Mouse (Mus musculus) urinary bladder, adult 18-20 months (tissue): ENCODE results near the gene Mcpt1.
A peak's percentile ranks its signal among the peaks of the same experiment; 100 is the strongest.
"Not testable (repeated sequence)": the region's sequence is repeated elsewhere in the genome, so short reads cannot be mapped to it uniquely, and the experiment has no call there.

Experiments
- DNase-seq, 2 experiments: peaks; one replicate each; pipeline ENCODE4 v3.0.0; 2022; ENCODE audit warnings: low spot score in 2 of 2, mixed read lengths in 2 of 2

Gene Mcpt1

GRCm38 (mm10) chr14:56017671-56018070 is at the start of gene Mcpt1:
Gene Mcpt1 (plus strand): TSS chr14:56017971.
- DNase-seq: not testable (repeated sequence)

GRCm38 (mm10) chr14:55987464-55987863 is 30.3 kb upstream of the Mcpt1 start:
- DNase-seq: not testable (repeated sequence)

- DNase-seq: no peak
These were observed 4.6 kb upstream of the Mcpt1 start for GRCm38 (mm10) chr14:56013147-56013546.

- DNase-seq: no peak
These were observed 3.8 kb upstream of the Mcpt1 start for GRCm38 (mm10) chr14:56013924-56014323.

- DNase-seq: no peak
These were observed 1.7 kb downstream of the Mcpt1 start for GRCm38 (mm10) chr14:56019446-56019845.

- not testable (repeated sequence) for DNase-seq
These were observed 3.5 kb downstream of the Mcpt1 start for GRCm38 (mm10) chr14:56021305-56021704.

- not testable (repeated sequence) for DNase-seq
These were observed 12.6 kb downstream of the Mcpt1 start, which contains the start of gene Mcpt9 for GRCm38 (mm10) chr14:56030395-56030794. Gene Mcpt9 (minus strand): TSS chr14:56030495.

GRCm38 (mm10) chr14:56034433-56034832 is 16.7 kb downstream of the Mcpt1 start:
- peak; percentile 7 to 18 for DNase-seq

- DNase-seq: not testable (repeated sequence)
These were observed 24.0 kb downstream of the Mcpt1 start, which contains the start of gene Mcpt2 for GRCm38 (mm10) chr14:56041792-56042191. Gene Mcpt2 (plus strand): TSS chr14:56042041.

GRCm38 (mm10) chr14:56055408-56055807 is 37.6 kb downstream of the Mcpt1 start:
- DNase-seq: no peak

- no peak for DNase-seq
These were observed 40.0 kb downstream of the Mcpt1 start for GRCm38 (mm10) chr14:56057722-56058121.

GRCm38 (mm10) chr14:56062213-56062612 is 44.4 kb downstream of the Mcpt1 start, which contains the start of gene Mcpt4:
Gene Mcpt4 (minus strand): TSS chr14:56062313.
- DNase-seq: not testable (repeated sequence)
